Comparison of ENCODE assay signal across 18 mouse cellular contexts in genomic region chr8:46705145-46705544, GRCm38 (mm10).
DNase-seq lines count a peak whose midpoint lies in the region; ATAC-seq lines count a peak whose summit lies in the region.
"Had no signal": no experiment of that assay in that cellular context is flagged by ENCODE, and none has a peak within 500 bp of the region (broad histone marks: within the 10 kb centered on the region; RNA-seq: fewer than 3 reads in every experiment).

No protein-coding gene starts in this region.

- peak; percentile 67; the same call in 1 of the 2 replicates for ATAC-seq in frontal cortex, adult (ENCODE audit: low TSS enrichment)
- ATAC-seq: activated CD4-positive, CD25-positive, alpha-beta regulatory T cell, adult 4 months; forebrain, embryonic 14.5 days; forebrain, embryonic 16.5 days had no signal

- DNase-seq in frontal cortex, postnatal 25 days (ENCODE audit: low spot score in 2 of 2), result no peak
- DNase-seq in 3T3-L1 (ENCODE audit: low read depth, low spot score) (peak; percentile 16), NIH3T3 (ENCODE audit: low read depth) (peak; percentile 43)
- DNase-seq in brain, adult 2 months (ENCODE audit: low read depth, low spot score), result peak; percentile 42
- no peak for DNase-seq in kidney, postnatal 10 days
- DNase-seq in ovary, adult 18-20 months (ENCODE audit: low spot score), result no peak
- no peak for DNase-seq in cerebellum, postnatal 25 days
- DNase-seq: adrenal gland, adult 8-10 months; adrenal gland, postnatal 14 days; cerebellum, adult 11 months; cerebellum, adult 18-20 months; cerebellum, adult 8-10 months; cerebellum, adult 9-11 months; cerebellum, postnatal 14 days had no signal

Comparison
In these comparisons a context has a peak if more than half of its experiments do, and no peak if none do; other contexts are left out.
1. DNase-seq: peak in 3T3-L1 (single experiment), NIH3T3 (single experiment) and brain, adult 2 months (single experiment); none in frontal cortex, postnatal 25 days (0 of 2), kidney, postnatal 10 days (single experiment), ovary, adult 18-20 months (single experiment) and cerebellum, postnatal 25 days (0 of 2).